Mouse (Mus musculus) embryonic facial prominence, embryonic 14.5 days (tissue): ENCODE results near the gene Kctd18. TPM values are rescaled to one million over a fixed set of nuclear protein-coding genes. Genes with fewer than 3 reads are reported as not detected.
"Not testable (repeated sequence)": the region's sequence is repeated elsewhere in the genome, so short reads cannot be mapped to it uniquely, and the experiment has no call there.

Source experiments
- ATAC-seq: fragments of 200-750 bp; cut with Nextera tagmentation; 2 replicates; pipeline ENCODE4 v1.8.0; 2017; ENCODE audit warnings: low read depth, moderate number of reproducible peaks, moderate TSS enrichment
- DNase-seq: peaks from one replicate; pipeline ENCODE4 v3.0.0-alpha.2; 2015; ENCODE audit warnings: low spot score
- H3K27ac ChIP-seq: fragments of 300-500 bp; sonication (generic); replicated peaks from 2 replicates; pipeline ENCODE4 v1.5.1; 2014; ENCODE audit warnings: low read depth, mild to moderate bottlenecking, low read length, moderate library complexity
- H3K27me3 ChIP-seq: fragments of 300-500 bp; sonication (generic); replicated peaks from 2 replicates; pipeline ENCODE4 v1.6.1; 2014; ENCODE audit warnings: low read length; ENCODE audit not compliant: control insufficient read depth, insufficient read depth
- H3K36me3 ChIP-seq: fragments of 300-500 bp; sonication (generic); 2 replicates; pipeline ENCODE4 v1.6.1; 2014; ENCODE audit warnings: low read length, mixed read lengths; ENCODE audit not compliant: control insufficient read depth, insufficient read depth
- H3K4me1 ChIP-seq: fragments of 300-500 bp; sonication (generic); 2 replicates; pipeline ENCODE4 v1.6.1; 2014; ENCODE audit warnings: antibody characterized with exemption, low read length; ENCODE audit not compliant: control insufficient read depth, insufficient read depth
- H3K4me2 ChIP-seq: fragments of 300-500 bp; sonication (generic); 2 replicates; pipeline ENCODE4 v1.6.1; 2014; ENCODE audit warnings: low read depth, mild to moderate bottlenecking, low read length, moderate library complexity, mixed read lengths
- H3K4me3 ChIP-seq: fragments of 300-500 bp; sonication (generic); 2 replicates; pipeline ENCODE4 v1.5.1; 2014; ENCODE audit warnings: low read depth, mild to moderate bottlenecking, low read length
- H3K9ac ChIP-seq: fragments of 300-500 bp; sonication (generic); 2 replicates; pipeline ENCODE4 v1.6.1; 2014; ENCODE audit warnings: low read depth, mild to moderate bottlenecking, low read length, moderate library complexity, mixed read lengths
- H3K9me3 ChIP-seq: fragments of 300-500 bp; sonication (generic); 2 replicates; pipeline ENCODE4 v1.6.1; 2016; ENCODE audit warnings: low read length; ENCODE audit not compliant: control insufficient read depth
- WGBS: fragments of 180-500 bp; shearing (Covaris S2); extraction: QIAGEN DNeasy Blood & Tissue Kit; methylation state at CpG from one replicate; pipeline ENCODE4 v1.1.7; 2014; 5-methylcytosine and 5-hydroxymethylcytosine counted together
- polyA plus RNA-seq: library from polyadenylated mRNA; unstranded; fragments of >200 nt; fragmentation: Nextera tagmentation; extraction: Ambion mirVana; gene quantifications from 2 replicates; pipeline ENCODE4 v1.2.1, GENCODE M21; 2014

Kctd18 gene
- polyA plus RNA-seq, 1 experiment from 2014 or later, result 15.6 TPM

DNA sequence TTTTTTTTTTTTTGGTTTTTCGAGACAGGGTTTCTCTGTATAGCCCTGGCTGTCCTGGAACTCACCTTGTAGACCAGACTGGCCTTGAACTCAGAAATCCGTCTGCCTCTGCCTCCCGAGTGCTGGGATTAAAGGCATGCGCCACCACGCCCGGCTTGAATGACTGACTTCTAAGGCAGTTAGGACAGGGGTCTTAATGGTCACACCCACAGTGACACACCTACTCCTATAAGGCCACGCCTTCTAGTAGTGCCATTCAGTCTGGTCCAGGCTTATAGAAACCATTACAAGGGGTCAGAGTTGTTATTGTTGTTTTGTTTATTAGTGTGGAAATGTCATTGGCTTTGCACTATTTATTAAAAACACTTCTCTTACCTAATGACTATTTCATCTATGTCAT is 12.4 kb downstream of the Kctd18 start:
- H3K9ac ChIP-seq, DNase-seq, H3K4me3 ChIP-seq, H3K9me3 ChIP-seq, H3K4me1 ChIP-seq, H3K4me2 ChIP-seq, H3K27me3 ChIP-seq, H3K27ac ChIP-seq, ATAC-seq: not testable (repeated sequence)
- whole genome bisulfite sequencing, result 94% methylated on average over 7 of the region's 7 CpGs
- peaks cover 19% of the 10 kb centered on the region for H3K36me3 ChIP-seq

DNA sequence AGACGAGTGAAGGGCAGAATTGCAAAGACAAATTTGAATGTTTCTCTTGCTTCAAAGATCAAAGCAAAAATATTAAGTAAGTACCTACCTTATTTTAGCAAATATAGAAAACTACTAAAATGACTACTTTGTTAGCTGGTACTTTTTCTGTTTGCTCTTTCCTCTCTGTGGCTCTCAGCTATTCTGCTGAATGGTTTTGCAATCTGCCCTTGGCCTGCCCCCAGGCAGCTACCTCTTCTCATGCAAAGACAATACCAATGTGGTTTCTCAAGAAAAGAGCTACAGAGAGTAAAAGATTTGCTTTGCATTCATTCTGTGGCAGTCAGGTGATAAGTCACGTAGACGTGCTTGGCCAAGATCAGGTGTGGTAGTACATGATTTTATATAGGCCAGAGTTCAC is 20.6 kb downstream of the Kctd18 start:
- H3K4me2 ChIP-seq, result no peak overlapping the region
- H3K9ac ChIP-seq, result no peak overlapping the region; the same call in 1 of the 2 replicates
- H3K27ac ChIP-seq, result no peak overlapping the region
- H3K4me3 ChIP-seq, result no peak overlapping the region
- peaks cover 14% of the 10 kb centered on the region for H3K4me1 ChIP-seq
- DNase-seq, result no peak
- WGBS, result 83% methylated on average over 3 of the region's 3 CpGs
- no peak for ATAC-seq
- H3K27me3 ChIP-seq, result no peaks in the 10 kb centered on the region
- H3K36me3 ChIP-seq, result peaks cover 10% of the 10 kb centered on the region
- no peaks in the 10 kb centered on the region for H3K9me3 ChIP-seq

DNA sequence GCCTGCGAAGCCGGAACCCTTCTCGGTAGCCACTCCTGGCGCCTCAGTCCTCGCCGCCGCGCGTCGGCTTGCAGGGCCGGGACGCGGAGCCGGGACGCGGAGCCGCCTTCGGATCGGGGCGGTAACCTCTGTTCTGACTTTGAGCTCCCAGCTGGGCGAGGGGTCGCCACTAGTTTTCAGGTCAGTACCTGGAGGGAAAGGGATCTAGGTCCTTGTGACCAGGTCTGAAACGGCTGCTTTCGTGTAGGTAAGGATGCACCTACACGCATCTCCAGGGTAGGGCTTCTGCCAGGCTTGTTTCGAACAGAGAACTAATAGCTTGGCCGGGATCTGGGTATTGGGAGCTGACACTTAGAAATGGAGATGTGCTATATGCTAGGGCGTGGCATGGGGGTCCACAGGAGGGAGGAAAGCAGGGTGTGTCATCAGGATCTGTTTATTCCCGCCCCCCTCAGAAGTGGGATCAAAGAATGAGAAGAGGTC is 22.6 kb downstream of the Kctd18 start:
- 0% methylated on average over 27 of the region's 29 CpGs for WGBS
- Histone ChIP-seq H3K27me3 (no peaks in the 10 kb centered on the region), H3K9ac (peak overlapping the region; percentile 79), H3K4me3 (peak overlapping the region; percentile 76), H3K36me3 (peaks cover 3% of the 10 kb centered on the region; the same call in 1 of the 2 replicates), H3K9me3 (no peaks in the 10 kb centered on the region), H3K27ac (0 out of 2 replicates have a peak overlapping the region, but pooled peaks have one; percentile 24), H3K4me1 (peaks cover 14% of the 10 kb centered on the region), H3K4me2 (peak overlapping the region; percentile 67)
- DNase-seq (peak; percentile 14), ATAC-seq (peak; percentile 38)

DNA sequence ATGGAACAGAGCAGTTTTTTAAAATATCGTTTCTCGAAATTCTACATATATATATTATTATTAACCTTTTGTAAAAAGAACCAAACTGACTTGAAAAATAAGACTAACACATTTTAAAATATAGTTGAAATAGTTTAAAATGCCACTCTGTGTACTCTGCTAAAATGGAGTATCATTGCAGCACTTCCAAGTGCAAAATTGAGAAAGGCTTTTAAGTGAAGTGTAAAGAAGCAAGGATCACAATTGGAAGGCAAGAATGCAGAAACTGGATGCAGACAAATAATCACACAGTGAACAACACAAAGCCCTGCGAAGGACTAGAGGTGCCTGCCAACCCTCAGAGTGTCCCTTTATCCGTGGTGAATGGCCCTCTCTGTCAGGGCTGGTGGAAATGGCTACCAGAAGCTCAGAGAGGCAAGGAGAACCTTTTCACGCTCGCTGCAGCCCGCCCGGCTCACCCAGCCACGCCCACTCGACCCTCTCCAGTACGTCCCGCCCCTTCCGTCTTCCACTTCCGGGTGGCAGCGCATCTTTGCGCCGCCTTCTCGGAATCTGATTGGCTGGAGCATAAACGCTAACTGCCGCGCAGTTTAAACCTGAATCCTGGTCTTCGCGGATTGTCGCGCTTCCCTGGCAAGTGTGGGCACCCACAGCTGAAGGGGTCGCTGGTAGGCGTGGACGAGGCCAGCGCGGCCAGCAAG is 23.2 kb downstream of the Kctd18 start, which contains the start of gene Sgo2a:
Gene Sgo2a, plus strand, starts transcription at position 540 of the 701 bp plus-strand sequence.
- H3K27me3 ChIP-seq, result no peaks in the 10 kb centered on the region

DNA sequence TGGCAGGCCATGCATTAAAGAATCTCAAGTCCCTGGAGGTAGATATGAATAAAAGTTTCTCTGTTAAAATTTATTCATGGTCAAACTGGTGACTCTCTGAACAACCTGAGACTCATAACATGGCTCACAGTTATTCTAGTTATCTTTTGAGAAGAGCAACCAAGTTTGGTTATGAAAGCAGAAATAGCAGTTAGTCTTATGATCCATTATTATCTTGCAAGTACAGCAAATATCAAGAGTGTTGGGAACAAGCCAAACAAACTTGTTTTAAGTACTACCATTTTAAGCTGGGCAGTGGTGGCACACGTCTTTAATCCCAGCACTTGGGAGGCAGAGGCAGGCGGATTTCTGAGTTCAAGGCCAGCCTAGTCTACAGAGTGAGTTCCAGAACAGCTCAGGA is 27.5 kb downstream of the Kctd18 start:
- H3K4me3 ChIP-seq, result no peak overlapping the region
- H3K4me1 ChIP-seq, result peaks cover under 1% of the 10 kb centered on the region; the same call in 1 of the 2 replicates
- WGBS, result 80% methylated on average over 2 of the region's 2 CpGs
- H3K36me3 ChIP-seq, result no peaks in the 10 kb centered on the region
- no peaks in the 10 kb centered on the region for H3K9me3 ChIP-seq
- H3K4me2 ChIP-seq, result no peak overlapping the region
- no peak overlapping the region for H3K9ac ChIP-seq
- no peak for ATAC-seq
- no peak overlapping the region for H3K27ac ChIP-seq
- H3K27me3 ChIP-seq, result no peaks in the 10 kb centered on the region
- DNase-seq, result no peak

More for the DNA sequence above, 23.2 kb downstream of the Kctd18 start, which contains the start of gene Sgo2a:
- Histone ChIP-seq H3K36me3 (no peaks in the 10 kb centered on the region), H3K4me2 (peak within 1 kb of the TSS; percentile 67), H3K4me1 (peaks cover 14% of the 10 kb centered on the region), H3K9ac (peak within 1 kb of the TSS; percentile 79), H3K9me3 (no peaks in the 10 kb centered on the region), H3K4me3 (peak within 1 kb of the TSS; percentile 76), H3K27ac (peak within 1 kb of the TSS; percentile 74)
- WGBS, result 10% methylated on average over 20 of the region's 30 CpGs
- DNase-seq (peak; percentile 99), ATAC-seq (peak; percentile 99)

DNA sequence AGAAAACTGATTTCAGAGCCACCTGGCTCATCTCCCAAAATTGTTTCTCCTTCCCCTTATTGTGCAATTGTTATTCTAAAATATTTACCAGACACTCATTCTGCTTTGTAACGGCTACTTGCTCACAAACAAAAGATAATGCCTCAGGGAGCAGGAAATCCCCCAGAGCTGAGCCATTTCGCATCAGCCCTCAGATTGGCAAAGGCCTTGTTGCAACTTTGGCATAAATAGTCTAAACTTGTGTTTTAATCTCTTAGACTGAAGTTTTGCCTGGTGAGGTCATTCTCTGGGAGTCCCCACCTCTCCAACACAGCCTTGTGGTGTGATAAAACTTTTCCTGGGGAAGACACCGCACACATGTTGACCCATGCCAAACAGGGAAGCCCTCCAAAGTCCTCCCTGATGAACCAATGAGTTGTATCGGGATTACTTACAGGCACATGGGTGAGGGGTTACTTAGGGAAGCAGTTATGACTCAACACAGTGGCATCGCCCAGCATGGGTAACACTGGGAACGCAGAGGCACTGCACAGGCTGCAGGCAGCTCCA is 29.6 kb downstream of the Kctd18 start:
- H3K9me3 ChIP-seq, result no peaks in the 10 kb centered on the region
- no peak overlapping the region for H3K9ac ChIP-seq
- ATAC-seq (no peak; the same call in 1 of the 2 replicates), DNase-seq (no peak)
- H3K27me3 ChIP-seq, result no peaks in the 10 kb centered on the region
- H3K27ac ChIP-seq, result no peak overlapping the region
- WGBS, result 63% methylated on average over 6 of the region's 6 CpGs
- H3K4me2 ChIP-seq, result no peak overlapping the region
- no peaks in the 10 kb centered on the region for H3K4me1 ChIP-seq
- H3K4me3 ChIP-seq, result no peak overlapping the region
- H3K36me3 ChIP-seq, result no peaks in the 10 kb centered on the region

DNA sequence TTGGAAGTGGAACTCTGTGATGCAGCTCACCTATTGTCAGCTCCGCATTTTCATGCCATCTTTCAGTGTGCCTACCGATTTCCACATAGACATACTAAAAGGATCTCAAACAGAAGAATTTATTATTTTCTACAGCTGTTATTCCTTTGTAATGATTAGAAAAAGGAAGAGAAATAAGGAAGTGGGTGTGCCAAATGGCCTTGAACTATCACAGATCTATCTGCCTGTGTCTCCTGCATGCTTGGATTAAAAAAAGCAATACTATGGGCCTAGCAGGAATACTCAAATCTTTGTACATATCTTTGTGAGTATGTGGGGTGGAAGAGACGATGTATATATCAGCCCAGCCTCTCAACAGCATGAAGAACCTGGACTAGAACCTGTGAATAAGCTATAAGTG is 41.9 kb downstream of the Kctd18 start:
- no peaks in the 10 kb centered on the region for H3K36me3 ChIP-seq
- no peaks in the 10 kb centered on the region for H3K4me1 ChIP-seq
- no peak overlapping the region for H3K9ac ChIP-seq
- no peaks in the 10 kb centered on the region for H3K27me3 ChIP-seq
- ATAC-seq, result no peak
- 91% methylated on average over 3 of the region's 3 CpGs for WGBS
- no peak overlapping the region for H3K4me3 ChIP-seq
- H3K9me3 ChIP-seq, result no peaks in the 10 kb centered on the region
- H3K4me2 ChIP-seq, result no peak overlapping the region
- no peak overlapping the region for H3K27ac ChIP-seq
- DNase-seq, result no peak

DNA sequence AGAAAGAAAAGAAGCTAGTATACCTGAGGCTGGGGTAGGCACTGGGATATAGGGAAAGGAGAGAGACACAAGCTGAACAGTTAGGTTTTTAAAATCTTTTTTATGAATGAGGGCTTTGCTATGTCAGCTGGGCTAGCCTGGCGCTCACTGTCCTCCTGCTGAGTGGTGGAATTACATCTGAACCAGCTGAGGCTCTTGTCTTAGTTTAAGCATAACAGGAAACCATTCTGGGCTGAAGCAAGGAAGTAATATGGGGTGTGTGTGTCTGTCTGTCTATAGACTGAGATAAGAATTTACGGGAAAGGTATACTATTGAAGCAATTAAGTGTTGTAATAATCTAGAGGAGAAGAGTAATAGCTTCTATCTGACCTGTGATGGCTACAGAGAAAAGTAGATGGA is 47.2 kb downstream of the Kctd18 start:
- Histone ChIP-seq H3K4me2 (no peak overlapping the region), H3K27ac (no peak overlapping the region), H3K9ac (no peak overlapping the region), H3K9me3 (no peaks in the 10 kb centered on the region), H3K4me3 (no peak overlapping the region), H3K36me3 (peaks cover 6% of the 10 kb centered on the region), H3K4me1 (0 out of 2 replicates have a peak, but pooled peaks cover 8% of the 10 kb centered on the region), H3K27me3 (no peaks in the 10 kb centered on the region)
- WGBS, result 82% methylated on average over 2 of the region's 2 CpGs
- ATAC-seq (no peak), DNase-seq (no peak)
